Mouse (Mus musculus) duodenum, adult 2 months (tissue): ENCODE results near the gene Zfp960. TPM values are rescaled to one million over a fixed set of nuclear protein-coding genes. Genes with fewer than 3 reads are reported as not detected.

Experiments
- polyA plus RNA-seq: library from polyadenylated mRNA; depleted of rRNA; stranded (reverse); fragments of >200 nt; gene quantifications from 2 replicates; pipeline ENCODE4 v1.2.3, GENCODE M21; 2012; ENCODE audit warnings: low replicate concordance; rRNA removed

Gene Zfp960
- not detected in 2 replicates for polyA plus RNA-seq

DNA sequence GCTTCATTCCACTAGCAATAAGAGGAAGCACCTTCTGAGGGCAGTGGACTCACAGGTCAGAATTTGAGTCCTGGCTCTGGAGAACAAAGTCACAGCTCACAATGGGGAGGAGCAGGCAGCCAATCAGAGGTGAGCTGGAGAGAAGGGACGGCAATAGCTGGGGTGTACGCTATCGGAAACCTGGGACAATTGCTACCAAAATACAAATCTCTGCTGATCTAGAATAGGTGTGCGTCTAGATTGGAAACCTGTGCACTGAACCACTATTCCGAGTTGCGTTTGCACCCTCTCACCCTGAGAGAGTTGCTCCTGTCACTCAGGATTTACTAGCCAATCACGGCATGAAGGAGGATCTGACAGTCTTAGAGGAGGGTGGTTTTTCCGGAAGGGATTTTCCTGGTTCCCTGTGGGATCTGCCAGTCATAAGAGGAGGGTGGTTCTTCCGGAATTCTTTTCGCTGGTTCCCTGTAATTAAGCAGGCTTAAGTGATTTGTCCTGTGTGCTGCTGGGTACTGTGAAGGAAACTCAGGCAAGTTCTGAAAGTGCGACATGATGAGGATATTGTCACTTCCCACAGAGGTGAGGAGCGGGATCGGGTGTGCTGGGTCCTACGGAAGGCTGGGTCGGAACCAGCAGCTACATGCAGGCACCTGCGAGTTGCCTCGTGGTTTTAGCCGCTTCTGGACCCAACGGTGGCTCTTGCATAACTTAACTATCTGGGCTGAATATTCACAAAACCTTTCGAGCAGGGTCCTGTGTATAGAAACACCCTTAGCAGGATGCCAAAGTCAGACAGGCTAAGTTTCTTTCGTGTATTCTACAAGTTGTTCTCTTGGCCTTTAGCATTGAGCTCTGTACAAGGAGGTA is at the start of gene Zfp960:
Gene Zfp960, plus strand, starts transcription at position 486 of the 867 bp plus-strand sequence.

DNA sequence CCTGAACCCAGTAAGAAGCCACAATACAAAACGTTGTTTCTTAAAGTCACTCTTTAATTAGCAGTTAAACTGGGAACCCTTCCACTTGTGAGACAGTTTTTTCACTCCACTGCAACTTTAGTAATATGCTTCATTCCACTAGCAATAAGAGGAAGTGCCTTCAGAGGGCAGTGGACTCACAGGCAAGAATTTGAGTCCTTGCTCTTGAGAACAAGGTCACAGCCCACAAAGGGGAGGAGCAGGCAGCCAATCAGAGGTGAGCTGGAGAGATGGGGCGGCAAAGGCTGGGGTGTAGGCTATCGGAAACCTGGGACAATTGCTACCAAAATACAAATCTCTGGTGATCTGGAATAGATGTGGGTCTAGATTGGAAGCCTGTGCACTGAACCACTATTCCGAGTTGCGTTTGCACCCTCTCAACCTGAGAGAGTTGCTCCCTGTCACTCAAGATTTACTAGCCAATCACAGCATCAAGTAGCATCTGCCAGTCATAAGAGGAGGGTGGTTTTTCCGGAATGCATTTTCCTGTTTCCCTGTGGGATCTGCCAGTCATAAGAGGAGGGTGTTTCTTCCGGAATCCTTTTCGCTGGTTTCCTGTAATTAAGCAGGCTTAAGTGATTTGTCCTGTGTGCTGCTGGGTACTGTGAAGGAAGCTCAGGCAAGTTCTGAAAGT is 57.1 kb downstream of the Zfp960 start, which contains the start of gene Zfp97:
Gene Zfp97, plus strand, starts transcription at position 586 of the 673 bp plus-strand sequence.

Other genes starting within 250 kb of the Zfp960 start
- gene Zfp97, start 57.3 kb downstream of the Zfp960 start, polyA plus RNA-seq: not detected in 2 replicates